Mouse (Mus musculus) megakaryocyte, embryonic 14.5 days (primary cell): ENCODE data around the gene Abl2.

Experiments used
- FLI1 ChIP-seq: IDR thresholded peaks from 2 replicates; pipeline ENCODE4 v1.6.1; 2012; ENCODE audit warnings: low read length, inconsistent platforms, mixed read lengths
- GATA1 ChIP-seq: IDR thresholded peaks from 3 replicates; pipeline ENCODE4 v1.6.1; 2012; ENCODE audit warnings: mixed read lengths, low read length, inconsistent platforms, borderline replicate concordance

GRCm38 (mm10) chr1:156602545-156602944 is 44.0 kb downstream of the Abl2 start:
- TF ChIP-seq GATA1 (no peak), FLI1 (no peak)
